Mouse (Mus musculus) c-Kit-positive CD71-positive TER-119-positive erythroid progenitor cells, embryonic 14.5 days (primary cell): ENCODE measurements around the gene Rsph1.

Experiments
- DNase-seq: peaks from one replicate; pipeline ENCODE4 v3.0.0-alpha.2; 2013; ENCODE audit warnings: low spot score

The Rsph1 gene

DNA sequence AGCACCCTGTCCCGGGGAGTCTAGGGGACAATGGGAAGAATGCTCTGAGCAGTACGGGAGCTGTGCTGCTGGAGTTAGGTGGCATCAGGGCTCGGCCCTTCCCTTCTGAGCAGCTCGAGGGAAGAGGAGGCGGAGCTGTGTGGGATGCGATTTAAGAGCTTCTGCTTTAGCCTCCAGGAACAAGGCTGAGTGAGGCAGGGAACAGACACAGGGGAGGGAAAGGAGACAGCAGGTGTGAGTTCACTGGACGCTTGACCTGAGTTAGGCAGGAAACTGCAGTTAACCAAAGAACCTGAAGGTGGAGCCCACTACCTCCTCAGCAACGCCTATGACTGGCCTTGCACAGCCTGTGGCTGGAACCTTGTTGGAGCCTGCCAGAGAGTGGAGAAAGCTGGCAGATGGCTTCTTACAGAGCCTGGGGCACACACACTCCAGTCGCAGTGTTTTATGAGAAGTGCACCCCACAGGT, 22.7 kb downstream of the Rsph1 start:
- DNase-seq = peak; percentile 19

- DNase-seq = no peak
Measured at GRCm38 (mm10) chr17:31253951-31254350, 23.2 kb downstream of the Rsph1 start.

DNA sequence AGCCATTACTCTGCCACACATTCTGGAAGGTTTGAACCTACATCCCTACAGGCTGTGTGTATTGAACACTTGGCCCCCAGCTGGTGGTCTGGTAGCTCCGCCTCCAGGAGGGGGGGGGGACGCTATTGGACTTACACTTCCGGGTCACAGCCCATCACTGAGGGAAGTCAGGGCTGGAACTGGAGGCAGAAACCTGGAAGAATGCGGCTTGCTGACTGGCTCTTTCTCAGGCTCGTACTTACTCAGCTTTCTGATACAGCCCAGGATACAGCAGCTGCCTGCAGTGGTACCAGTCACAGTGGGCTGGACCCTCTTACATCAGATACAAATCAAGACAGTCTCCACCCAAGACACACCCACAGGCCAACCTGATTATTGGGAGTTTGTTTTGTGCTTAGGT, 30.0 kb downstream of the Rsph1 start:
- DNase-seq = no peak

DNA sequence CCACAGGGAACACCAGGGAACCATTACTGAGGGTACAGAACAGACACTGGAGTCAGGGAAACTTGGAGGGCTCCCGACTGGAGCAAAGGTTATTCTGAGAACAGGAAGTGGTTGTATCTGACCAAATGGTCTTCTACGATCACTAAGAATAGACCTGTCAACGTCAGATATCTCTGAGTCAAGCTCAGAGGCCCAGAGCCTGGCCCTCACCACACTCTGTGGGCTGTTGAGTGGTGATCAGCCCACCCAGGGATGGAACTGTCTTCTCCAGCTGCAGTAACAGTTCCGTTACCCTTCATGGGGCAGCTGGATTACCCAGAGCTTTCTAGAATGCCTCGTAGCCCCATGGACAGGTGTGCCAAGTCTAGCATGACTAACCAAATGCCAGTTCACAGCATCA, 31.9 kb downstream of the Rsph1 start:
- DNase-seq = no peak

- no peak for DNase-seq
Measured at GRCm38 (mm10) chr17:31242764-31243163, 34.4 kb downstream of the Rsph1 start.

GRCm38 (mm10) chr17:31241156-31241555, 36.0 kb downstream of the Rsph1 start:
- no peak for DNase-seq

- peak; percentile 50 for DNase-seq
Measured at GRCm38 (mm10) chr17:31238234-31239020, 38.8 kb downstream of the Rsph1 start.

GRCm38 (mm10) chr17:31235915-31236314, 41.3 kb downstream of the Rsph1 start:
- no peak for DNase-seq

GRCm38 (mm10) chr17:31232251-31233010, 44.8 kb downstream of the Rsph1 start:
- no peak for DNase-seq

GRCm38 (mm10) chr17:31231780-31232179, 45.4 kb downstream of the Rsph1 start:
- DNase-seq = peak; percentile 67

DNA sequence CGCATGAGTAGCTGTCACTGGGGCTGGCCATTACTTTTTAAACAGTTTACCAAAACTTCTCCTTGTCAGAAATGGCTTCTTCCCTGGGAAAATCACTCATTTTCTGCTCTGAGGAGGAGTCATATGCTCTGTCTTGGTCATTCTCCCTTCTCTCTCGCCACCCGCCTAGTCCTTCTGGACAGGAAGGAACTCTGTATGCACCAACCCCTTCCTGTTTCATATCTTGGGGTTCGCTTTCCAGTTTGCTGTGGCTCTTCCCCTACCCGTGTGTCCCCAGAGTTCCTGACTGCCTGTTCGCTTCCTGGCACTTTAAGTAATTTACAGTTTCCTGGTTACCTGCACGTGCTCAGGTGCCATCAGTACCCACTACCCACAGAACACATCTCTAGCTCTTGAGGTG, 50.3 kb downstream of the Rsph1 start:
- DNase-seq = no peak

GRCm38 (mm10) chr17:31226368-31226767, 50.8 kb downstream of the Rsph1 start:
- no peak for DNase-seq

- DNase-seq = no peak
Measured at GRCm38 (mm10) chr17:31224591-31224990, 52.6 kb downstream of the Rsph1 start.

GRCm38 (mm10) chr17:31223835-31224234, 53.3 kb downstream of the Rsph1 start:
- DNase-seq = no peak

DNA sequence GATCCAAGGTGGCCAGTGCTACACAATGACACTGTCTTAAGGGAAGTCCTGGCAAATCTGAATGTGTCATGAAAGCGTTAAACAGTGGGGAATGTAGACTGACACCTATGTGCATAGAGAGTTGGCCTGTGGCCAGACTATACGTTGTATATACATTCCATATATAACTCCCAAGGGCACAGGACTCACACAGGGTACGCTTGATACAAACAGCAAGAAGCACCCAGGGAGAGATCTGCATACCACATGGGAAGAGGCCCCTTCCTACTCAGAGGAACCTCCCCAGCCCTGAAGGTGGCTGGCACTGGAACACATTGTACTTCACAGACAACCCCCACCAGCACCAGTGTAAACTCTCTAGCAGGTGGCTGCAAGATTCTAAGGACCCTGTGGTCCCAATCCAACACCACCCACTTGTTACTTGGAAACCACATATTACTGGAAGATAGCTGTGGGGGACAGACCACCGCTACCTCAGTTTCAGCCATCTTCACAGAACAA, 54.3 kb downstream of the Rsph1 start:
- DNase-seq = no peak

DNA sequence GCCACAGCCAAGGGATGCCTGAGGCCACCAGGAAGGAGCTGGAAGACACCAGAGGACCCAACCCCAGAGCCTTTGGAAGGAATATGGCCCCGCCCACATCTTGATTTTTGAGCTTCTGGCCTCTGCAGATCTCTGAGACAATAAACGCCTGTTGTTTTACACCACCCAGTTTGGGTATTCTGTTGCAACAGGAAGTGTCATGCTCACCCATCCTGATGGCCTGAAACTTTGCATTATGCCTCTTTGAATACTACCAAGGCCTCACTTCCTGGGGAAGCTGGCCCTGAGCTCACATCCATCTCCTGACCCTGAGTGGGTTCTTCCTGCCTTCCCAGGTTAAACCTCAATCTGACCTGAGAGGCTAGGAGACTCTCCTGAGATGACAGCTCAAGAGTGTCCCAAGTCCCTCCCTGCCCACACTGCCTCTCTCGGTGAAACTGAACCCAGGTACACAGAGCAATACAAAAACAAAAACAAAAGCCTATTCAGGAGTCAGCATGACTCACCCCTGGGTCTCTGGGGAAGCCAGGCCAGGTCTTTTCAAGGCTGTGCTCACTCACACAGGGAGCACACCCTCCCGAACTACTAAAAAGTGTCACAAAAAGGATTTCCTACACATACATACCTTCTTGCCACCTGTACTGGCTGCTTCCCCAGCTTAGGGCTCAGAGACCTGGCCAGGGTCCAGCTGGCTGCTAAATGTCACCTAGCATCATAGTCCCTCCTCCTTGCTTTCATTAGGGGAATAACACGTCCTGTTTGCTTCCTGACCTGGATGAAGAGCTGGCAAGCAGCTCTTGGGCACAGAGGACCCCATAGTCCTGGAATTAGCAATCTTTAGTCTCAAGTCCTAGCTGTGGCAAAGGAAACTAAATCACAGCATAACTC, 60.9 kb downstream of the Rsph1 start:
- DNase-seq = no peak

DNA sequence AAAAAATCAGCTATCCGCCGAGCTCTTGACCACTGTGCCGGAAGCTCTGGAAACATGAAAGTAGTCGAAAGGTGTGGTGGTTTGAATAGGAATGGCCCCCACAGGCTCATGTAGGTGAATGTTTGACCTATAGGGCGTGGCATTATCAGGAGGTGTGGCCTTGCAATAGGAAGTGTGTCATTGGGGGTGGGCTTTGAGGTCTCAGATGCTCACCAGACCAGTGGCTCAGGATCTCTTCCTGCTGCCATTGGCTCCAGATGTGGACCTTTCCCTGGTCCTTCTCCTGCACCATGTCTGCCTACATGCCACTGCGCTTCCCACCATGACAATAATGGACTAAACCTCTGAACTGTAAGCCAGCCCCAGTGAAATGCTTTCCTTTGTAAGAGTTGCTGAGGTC, 65.3 kb downstream of the Rsph1 start:
- DNase-seq = no peak

GRCm38 (mm10) chr17:31210299-31210698, 66.9 kb downstream of the Rsph1 start:
- peak; percentile 67 for DNase-seq

- DNase-seq = no peak
Measured at GRCm38 (mm10) chr17:31209376-31209930, 67.7 kb downstream of the Rsph1 start.

DNA sequence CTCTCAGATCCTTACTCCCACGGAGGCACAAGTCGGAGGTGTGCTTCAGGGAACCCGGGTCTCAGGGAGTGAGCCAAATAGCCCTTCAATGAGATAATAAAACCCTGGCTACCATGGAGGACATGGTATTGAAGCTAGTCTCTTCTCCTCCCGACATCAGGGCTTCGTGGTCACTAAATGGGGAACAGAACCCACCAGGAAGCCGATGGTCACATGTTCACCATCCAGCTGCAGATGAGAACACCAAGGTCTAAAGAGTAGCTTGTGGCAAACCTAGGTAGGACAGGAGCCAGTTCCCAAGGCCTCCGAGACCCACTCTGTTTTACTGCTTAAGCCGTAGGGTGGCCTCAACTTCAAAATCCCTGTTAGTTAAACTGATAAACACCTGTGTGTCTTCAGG, 68.5 kb downstream of the Rsph1 start:
- no peak for DNase-seq

- DNase-seq = peak; percentile 54
Measured at GRCm38 (mm10) chr17:31207771-31208334, 69.3 kb downstream of the Rsph1 start, which contains the start of gene Ubash3a. Ubash3a (plus strand) TSS chr17:31207873.
